Mouse (Mus musculus) left cerebral cortex, postnatal 14 days (tissue): ENCODE data around the gene Cuedc1. TPM values are rescaled to one million over a fixed set of nuclear protein-coding genes. Genes with fewer than 3 reads are reported as not detected.
A peak's percentile ranks its signal among the peaks of the same experiment; 100 is the strongest.

Experiments
- DNase-seq, 2 experiments: peaks; one replicate each; pipeline ENCODE4 v3.0.0; 2021 to 2022; ENCODE audit warnings: low spot score in 2 of 2, mixed read lengths in 1 of 2
- intact Hi-C: fragments of 180-260 bp; cut with DNase I; formaldehyde crosslinking; loops from one replicate; pipeline ENCODE4 v1.15.1; 2025
- total RNA-seq, 2 experiments: library from RNA; stranded (reverse); gene quantifications; 2 replicates each; pipeline ENCODE4 v1.2.3; 2021

Gene Cuedc1
- total RNA-seq, 2 experiments from 2014 or later = 28.2 TPM

DNA sequence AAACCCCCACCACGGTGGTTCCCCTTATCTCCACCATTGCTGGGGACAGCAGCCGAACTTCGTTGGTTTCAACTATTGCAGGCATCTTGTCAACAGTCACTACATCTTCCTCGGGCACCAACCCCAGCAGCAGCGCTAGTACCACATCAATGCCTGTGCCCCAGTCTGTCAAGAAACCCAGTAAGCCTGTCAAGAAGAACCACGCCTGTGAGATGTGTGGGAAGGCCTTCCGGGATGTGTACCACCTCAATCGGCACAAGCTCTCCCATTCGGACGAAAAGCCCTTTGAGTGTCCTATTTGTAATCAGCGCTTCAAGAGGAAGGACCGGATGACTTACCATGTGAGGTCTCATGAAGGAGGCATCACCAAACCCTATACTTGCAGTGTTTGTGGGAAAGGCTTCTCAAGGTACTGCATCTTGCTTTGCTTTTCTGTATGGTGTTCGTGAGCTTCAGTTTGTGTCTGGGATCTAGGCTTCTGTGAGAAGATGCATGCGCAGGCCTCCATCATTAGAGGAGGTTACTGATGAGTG, 24.4 kb upstream of the Cuedc1 start:
- no peak for DNase-seq
- intact Hi-C loops = no loop called here

DNA sequence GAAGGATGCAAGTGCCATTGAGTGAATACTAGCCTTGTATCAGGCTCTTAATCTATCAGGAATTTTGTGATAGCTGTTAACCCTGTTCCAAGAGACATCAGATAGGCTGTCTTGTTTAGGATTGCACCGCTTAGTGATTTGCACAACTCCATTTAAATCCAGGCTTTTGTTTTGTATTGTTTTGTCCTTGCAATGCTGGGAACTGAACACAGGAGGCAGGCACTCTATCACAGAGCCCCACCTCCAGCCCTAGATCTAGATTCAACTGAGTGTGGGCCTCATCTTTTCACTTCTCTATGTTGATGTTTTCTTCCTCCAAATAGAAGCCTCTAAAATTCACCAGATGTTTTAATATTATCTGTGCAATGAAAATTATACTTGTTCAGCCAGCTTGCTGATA, 22.2 kb upstream of the Cuedc1 start:
- DNase-seq = no peak
- intact Hi-C loops = no loop called here

GRCm38 (mm10) chr11:88076394-88076793, 21.5 kb upstream of the Cuedc1 start:
- intact Hi-C loops = no loop called here
- peak in 1 of 2 experiments; percentile 22 for DNase-seq

- DNase-seq = no peak
Measured at GRCm38 (mm10) chr11:88083699-88084098, 14.2 kb upstream of the Cuedc1 start.

GRCm38 (mm10) chr11:88086737-88087627, 10.9 kb upstream of the Cuedc1 start:
- DNase-seq = peak; percentile 88 to 92
- intact Hi-C loops = loop anchor here (5.0 kb wide), 1 partner anchor 75 kb away; no protein-coding TSS in a partner anchor

More at GRCm38 (mm10) chr11:88083699-88084098, 14.2 kb upstream of the Cuedc1 start:
- intact Hi-C loops = no loop called here

DNA sequence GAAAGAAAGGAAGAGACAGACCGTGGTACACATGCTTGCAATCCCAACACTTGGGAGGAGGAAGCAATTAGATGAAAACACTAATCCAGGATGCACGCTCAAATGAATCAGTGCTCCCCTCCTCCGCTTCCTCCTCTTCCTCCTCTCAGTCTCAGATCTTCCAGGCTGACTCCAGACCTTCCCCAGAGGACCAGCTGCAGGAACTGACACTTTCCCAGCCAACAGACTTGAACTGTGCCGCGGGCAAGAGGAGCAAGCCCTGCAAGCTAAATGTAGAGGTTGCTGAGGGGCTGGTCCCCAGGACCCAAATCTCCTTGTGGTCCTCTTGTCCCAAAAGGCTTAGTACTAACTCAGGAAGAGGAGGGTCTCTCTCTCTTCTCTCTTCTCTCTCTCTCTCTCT, 8.7 kb upstream of the Cuedc1 start:
- no peak for DNase-seq
- intact Hi-C loops = loop anchor here (5.0 kb wide), 1 partner anchor 73 kb away; no protein-coding TSS in a partner anchor

- intact Hi-C loops = no loop called here
- no peak for DNase-seq
Measured at GRCm38 (mm10) chr11:88090293-88090692, 7.6 kb upstream of the Cuedc1 start.

DNA sequence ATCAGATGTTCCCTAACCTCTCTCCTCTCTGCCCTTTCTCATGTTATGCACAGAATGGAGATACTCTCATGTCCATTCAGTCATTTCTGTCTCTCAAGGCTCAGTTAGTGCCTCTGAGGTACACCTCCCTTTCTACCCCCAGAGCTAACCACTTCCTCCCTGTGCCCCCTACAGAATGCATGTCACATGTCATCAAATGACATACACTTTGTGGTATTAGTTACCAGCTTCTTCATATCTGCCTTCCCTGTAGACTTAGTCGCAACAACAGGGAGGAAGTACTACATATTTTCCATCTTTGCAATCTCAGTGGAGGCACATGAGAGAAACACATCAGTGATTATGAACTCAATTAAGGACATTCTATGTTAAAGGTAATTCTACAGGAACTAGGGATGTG, 5.9 kb upstream of the Cuedc1 start:
- intact Hi-C loops = no loop called here
- no peak for DNase-seq

DNA sequence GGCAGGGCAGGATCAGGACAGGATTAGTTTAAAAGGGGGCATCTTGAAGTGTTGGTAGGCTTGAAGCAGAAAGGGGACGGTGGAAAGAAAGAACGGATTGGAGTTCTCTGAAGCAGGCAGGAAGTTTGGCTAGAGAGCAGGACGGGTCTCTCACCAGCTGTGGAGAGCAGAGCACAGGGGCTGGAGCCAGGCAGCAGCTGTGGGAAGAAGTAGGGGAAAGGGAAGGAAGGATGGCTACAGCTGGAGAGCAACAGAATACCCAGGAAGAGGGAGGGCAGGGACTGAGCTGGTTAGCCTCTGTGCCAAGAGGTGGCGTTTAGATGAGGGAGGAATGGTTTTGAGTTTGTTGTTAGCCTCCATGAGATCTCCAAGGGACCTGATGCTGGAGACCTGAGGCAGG, 685 bp upstream of the Cuedc1 start:
- intact Hi-C loops = no loop called here
- DNase-seq = no peak

GRCm38 (mm10) chr11:88098787-88099598, 1.1 kb downstream of the Cuedc1 start:
- peak; percentile 56 to 73 for DNase-seq
- intact Hi-C loops = no loop called here

- intact Hi-C loops = no loop called here
- DNase-seq = peak in 1 of 2 experiments; percentile 34
Measured at GRCm38 (mm10) chr11:88099599-88100023, 1.8 kb downstream of the Cuedc1 start.

- intact Hi-C loops = no loop called here
- DNase-seq = no peak
Measured at GRCm38 (mm10) chr11:88100170-88100569, 2.3 kb downstream of the Cuedc1 start.

- intact Hi-C loops = no loop called here
- DNase-seq = no peak
Measured at GRCm38 (mm10) chr11:88103214-88103941, 5.5 kb downstream of the Cuedc1 start.

- intact Hi-C loops = no loop called here
- no peak for DNase-seq
Measured at GRCm38 (mm10) chr11:88105494-88106291, 7.8 kb downstream of the Cuedc1 start.

GRCm38 (mm10) chr11:88106292-88106554, 8.4 kb downstream of the Cuedc1 start:
- intact Hi-C loops = no loop called here
- DNase-seq = no peak

DNA sequence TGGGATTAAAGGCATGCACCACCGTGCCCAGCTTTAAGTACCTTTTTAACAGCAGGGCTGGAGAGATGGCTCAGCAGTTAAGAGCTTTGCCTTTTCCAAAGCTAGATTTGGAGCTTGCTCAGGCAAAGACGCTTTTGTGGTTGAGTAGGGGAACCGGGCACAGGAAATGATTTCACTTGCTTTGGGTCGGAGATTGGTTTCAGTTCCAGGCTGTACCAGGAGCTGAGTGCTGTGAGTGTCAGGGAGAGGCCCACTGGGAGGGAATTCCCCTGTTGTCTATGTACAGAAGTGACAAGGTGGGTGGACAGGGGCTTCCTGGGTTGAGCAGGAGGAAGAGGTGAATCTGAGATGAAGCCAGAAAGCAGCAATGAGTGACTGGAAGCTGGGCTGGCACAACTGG, 9.5 kb downstream of the Cuedc1 start:
- intact Hi-C loops = no loop called here
- DNase-seq = no peak

GRCm38 (mm10) chr11:88110031-88110594, 12.3 kb downstream of the Cuedc1 start:
- intact Hi-C loops = no loop called here
- no peak for DNase-seq

DNA sequence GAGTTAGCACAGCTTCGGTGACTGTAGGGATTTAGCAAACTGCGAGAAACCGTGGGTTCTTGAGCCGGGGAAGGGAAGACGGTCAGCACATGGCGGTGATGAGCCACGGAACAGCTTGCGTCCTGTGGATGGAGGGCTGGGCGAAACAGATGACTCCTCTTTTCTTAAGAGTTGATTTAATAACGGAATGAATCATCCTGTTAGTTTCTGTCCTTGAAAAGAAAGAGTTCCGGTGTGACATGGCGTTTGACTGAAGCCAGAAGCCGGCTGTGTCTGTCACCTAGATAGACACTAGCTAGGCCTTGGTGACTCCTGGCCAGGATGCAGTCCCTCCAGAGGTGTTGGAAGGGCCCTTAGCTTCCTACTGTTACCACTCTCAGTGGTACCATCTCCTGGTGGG, 14.2 kb downstream of the Cuedc1 start:
- no peak for DNase-seq
- intact Hi-C loops = no loop called here
